Mouse (Mus musculus) left cerebral cortex, postnatal 36 days (tissue): Measurements from ENCODE around the gene Ak5. TPM values are rescaled to one million over a fixed set of nuclear protein-coding genes. Genes with fewer than 3 reads are reported as not detected.
A peak's percentile ranks its signal among the peaks of the same experiment; 100 is the strongest.
"Not testable (repeated sequence)": the region's sequence is repeated elsewhere in the genome, so short reads cannot be mapped to it uniquely, and the experiment has no call there.

Experiments used
- DNase-seq, 2 experiments: peaks; one replicate each; pipeline ENCODE4 v3.0.0; 2021 to 2022; ENCODE audit warnings: low spot score in 2 of 2, mixed read lengths in 1 of 2
- intact Hi-C: fragments of 180-260 bp; cut with DNase I; formaldehyde crosslinking; loops from one replicate; pipeline ENCODE4 v1.15.1; 2025
- total RNA-seq, 2 experiments: library from RNA; stranded (reverse); gene quantifications; 2 replicates each; pipeline ENCODE4 v1.2.3; 2021

Ak5 gene
- 100 to 1,000 TPM; 142 to 149 TPM for total RNA-seq

GRCm38 (mm10) chr3:152668239-152668638 lies at the start of gene Ak5:
Gene Ak5, minus strand, starts transcription at chr3:152668360.
- intact Hi-C loops = loop anchor here (5.0 kb wide), 3 partner anchors 69 to 271 kb away; partner anchors contain the start of gene Zzz3
- no peak for DNase-seq

- intact Hi-C loops = no loop called here
- peak; percentile 84 to 86 for DNase-seq
Measured at GRCm38 (mm10) chr3:152713991-152714902, 46.1 kb upstream of the Ak5 start, which contains the start of gene Pigk. Gene Pigk, plus strand, starts transcription at chr3:152714100.

GRCm38 (mm10) chr3:152712957-152713356 lies 44.8 kb upstream of the Ak5 start:
- DNase-seq = no peak
- intact Hi-C loops = no loop called here

GRCm38 (mm10) chr3:152709936-152710335 lies 41.8 kb upstream of the Ak5 start:
- DNase-seq = no peak
- intact Hi-C loops = no loop called here

GRCm38 (mm10) chr3:152707321-152707823 lies 39.2 kb upstream of the Ak5 start:
- intact Hi-C loops = no loop called here

GRCm38 (mm10) chr3:152706901-152707300 lies 38.7 kb upstream of the Ak5 start:
- DNase-seq = no peak
- intact Hi-C loops = no loop called here

More at GRCm38 (mm10) chr3:152707321-152707823, 39.2 kb upstream of the Ak5 start:
- no peak for DNase-seq

GRCm38 (mm10) chr3:152705826-152706225 lies 37.7 kb upstream of the Ak5 start:
- no peak for DNase-seq
- intact Hi-C loops = no loop called here

GRCm38 (mm10) chr3:152702274-152702843 lies 34.2 kb upstream of the Ak5 start:
- no peak for DNase-seq
- intact Hi-C loops = no loop called here

- DNase-seq, intact Hi-C loops: not testable (repeated sequence)
Measured at GRCm38 (mm10) chr3:152701536-152701935, 33.4 kb upstream of the Ak5 start.

- no peak for DNase-seq
- intact Hi-C loops = no loop called here
Measured at GRCm38 (mm10) chr3:152699261-152699660, 31.1 kb upstream of the Ak5 start.

GRCm38 (mm10) chr3:152698017-152698416 lies 29.9 kb upstream of the Ak5 start:
- no peak for DNase-seq
- intact Hi-C loops = no loop called here

GRCm38 (mm10) chr3:152694950-152695349 lies 26.8 kb upstream of the Ak5 start:
- intact Hi-C loops = no loop called here
- no peak for DNase-seq

- intact Hi-C loops = no loop called here
- DNase-seq = no peak
Measured at GRCm38 (mm10) chr3:152689105-152689504, 20.9 kb upstream of the Ak5 start.

GRCm38 (mm10) chr3:152688532-152688931 lies 20.4 kb upstream of the Ak5 start:
- intact Hi-C loops = no loop called here
- no peak for DNase-seq

GRCm38 (mm10) chr3:152674663-152675062 lies 6.5 kb upstream of the Ak5 start:
- DNase-seq = no peak
- intact Hi-C loops = no loop called here

- intact Hi-C loops = loop anchor here (5.0 kb wide), 3 partner anchors 68 to 272 kb away; partner anchors contain the start of gene Zzz3
- no peak for DNase-seq
Measured at GRCm38 (mm10) chr3:152669783-152670182, 1.6 kb upstream of the Ak5 start.

- intact Hi-C loops = loop anchor here (5.0 kb wide), 3 partner anchors 69 to 271 kb away; partner anchors contain the start of gene Zzz3
- DNase-seq = no peak
Measured at GRCm38 (mm10) chr3:152668793-152669192, 633 bp upstream of the Ak5 start.

- peak; percentile 69 to 87 for DNase-seq
- intact Hi-C loops = loop anchor here (5.0 kb wide), 3 partner anchors 70 to 270 kb away; partner anchors contain the start of gene Zzz3
Measured at GRCm38 (mm10) chr3:152667356-152668211, 576 bp downstream of the Ak5 start.

GRCm38 (mm10) chr3:152666991-152667355 lies 1.2 kb downstream of the Ak5 start:
- peak; percentile 43 to 62 for DNase-seq
- intact Hi-C loops = loop anchor here (5.0 kb wide), 3 partner anchors 70 to 270 kb away; partner anchors contain the start of gene Zzz3
